Mouse (Mus musculus): Measurements from ENCODE around the gene Slc30a5. TPM values are rescaled to one million over a fixed set of nuclear protein-coding genes. Genes with fewer than 3 reads are reported as not detected.

Gene Slc30a5
- polyA plus RNA-seq, 1 experiment from 2014 or later: 43.1 TPM

DNA sequence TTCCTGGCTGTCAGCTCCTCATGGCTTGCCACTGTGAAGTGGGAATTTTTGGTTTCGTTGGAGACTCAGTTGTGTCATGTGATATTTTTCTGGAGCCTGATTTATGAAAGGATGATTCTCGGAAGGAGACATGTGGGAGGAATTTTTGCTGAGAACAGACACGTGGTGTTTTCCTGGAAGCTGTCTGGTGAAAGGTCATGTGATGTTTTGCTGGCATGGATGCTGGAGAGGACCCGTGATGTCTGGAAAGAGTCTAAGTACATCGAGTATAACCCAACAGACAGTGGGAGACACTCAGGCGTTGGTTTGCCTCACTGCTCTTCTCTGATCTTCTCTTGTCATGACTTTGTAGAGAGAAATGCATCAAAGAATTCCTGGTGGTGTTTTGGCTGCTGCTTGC, 8.5 kb upstream of the Slc30a5 start:
- no peak for ATAC-seq (ENCODE audit: insufficient number of reproducible peaks, low FRiP score)

DNA sequence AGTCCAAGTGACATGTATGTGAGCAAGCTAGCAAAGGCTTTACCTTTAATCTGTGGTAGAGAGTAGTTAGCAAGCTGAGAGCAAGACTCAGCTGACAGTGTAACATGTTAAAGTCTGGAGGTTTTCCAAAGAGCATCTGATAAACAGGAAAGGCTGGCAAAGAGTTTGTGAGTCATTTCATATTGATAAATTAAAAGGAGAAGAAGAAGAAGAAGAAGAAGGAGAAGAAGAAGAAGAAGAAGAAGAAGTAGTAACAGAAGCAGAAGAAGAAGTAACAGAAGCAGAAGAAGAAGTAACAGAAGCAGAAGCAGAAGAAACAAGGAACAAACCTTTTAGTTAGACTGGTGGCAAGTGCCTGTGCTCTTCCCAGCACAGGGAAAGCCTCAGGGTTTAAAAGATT, 1.6 kb upstream of the Slc30a5 start:
- Histone ChIP-seq H3K27me3 (replicated peaks) (no peaks in the 10 kb centered on the region), H3K9me3 (replicated peaks) (no peaks in the 10 kb centered on the region), H3K4me1 (replicated peaks) (peaks cover 14% of the 10 kb centered on the region), H3K4me2 (no peak overlapping the region), H3K36me3 (no peaks in the 10 kb centered on the region), H3K9ac (no peak overlapping the region), H3K27ac (ENCODE audit: poor library complexity, severe bottlenecking) (no peak overlapping the region), H3K4me3 (no peak overlapping the region)
- ATAC-seq (ENCODE audit: insufficient number of reproducible peaks, low FRiP score): no peak

More for the DNA sequence above, 8.5 kb upstream of the Slc30a5 start:
- no peak overlapping the region for H3K4me2 ChIP-seq
- H3K9ac ChIP-seq: no peak overlapping the region
- H3K4me1 ChIP-seq (replicated peaks): no peaks in the 10 kb centered on the region
- no peaks in the 10 kb centered on the region for H3K36me3 ChIP-seq
- H3K4me3 ChIP-seq: no peak overlapping the region
- peaks cover 9% of the 10 kb centered on the region for H3K9me3 ChIP-seq (replicated peaks)
- WGBS: 70% methylated on average over 6 of the region's 6 CpGs
- H3K27me3 ChIP-seq (replicated peaks): no peaks in the 10 kb centered on the region
- no peak overlapping the region for H3K27ac ChIP-seq (ENCODE audit: poor library complexity, severe bottlenecking)

DNA sequence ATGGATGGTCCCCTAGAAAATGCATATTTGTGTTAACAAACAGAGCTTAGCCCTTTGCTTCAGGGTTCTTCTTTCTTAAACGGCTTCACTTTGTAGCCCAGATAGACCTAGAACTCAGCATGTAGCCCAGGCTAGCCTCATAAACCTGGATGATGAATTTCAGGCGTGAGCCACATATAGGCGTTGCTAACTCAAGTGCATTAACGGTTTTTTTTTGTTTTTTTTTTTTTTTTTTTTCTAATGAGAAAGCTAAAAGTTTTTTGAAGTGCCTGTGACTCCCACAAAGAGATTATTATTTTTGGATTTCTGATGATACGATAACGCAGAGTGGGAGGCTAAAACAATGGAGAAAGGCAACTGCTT, 394 bp upstream of the Slc30a5 start:
- Histone ChIP-seq H3K27me3 (replicated peaks) (no peaks in the 10 kb centered on the region), H3K36me3 (no peaks in the 10 kb centered on the region), H3K27ac (ENCODE audit: poor library complexity, severe bottlenecking) (no peak overlapping the region), H3K4me3 (peak overlapping the region; percentile 84), H3K4me1 (replicated peaks) (peaks cover 14% of the 10 kb centered on the region), H3K4me2 (peak overlapping the region; percentile 35), H3K9ac (no peak overlapping the region), H3K9me3 (replicated peaks) (no peaks in the 10 kb centered on the region)
- 58% methylated on average over 6 of the region's 6 CpGs for WGBS
- no peak for ATAC-seq (ENCODE audit: insufficient number of reproducible peaks, low FRiP score)

DNA sequence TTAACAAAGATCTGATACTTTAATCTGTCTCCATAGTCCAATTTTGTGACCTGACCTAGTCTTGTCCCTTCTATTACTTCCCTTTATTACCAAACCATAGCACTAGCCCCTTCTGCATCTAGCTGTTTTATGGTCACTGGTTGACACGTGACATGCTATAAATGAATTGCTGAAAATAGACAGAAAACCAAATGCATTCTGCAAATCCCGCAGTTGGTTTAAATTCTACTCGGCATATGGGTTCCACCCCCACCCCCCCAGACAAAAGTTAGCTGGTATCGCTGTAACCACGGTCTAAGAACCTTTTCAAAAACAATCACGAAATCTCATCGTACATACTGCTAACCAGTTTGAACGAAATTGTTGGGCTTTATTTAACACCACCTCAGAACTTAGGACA, 1.0 kb downstream of the Slc30a5 start:
- Histone ChIP-seq H3K4me3 (peak overlapping the region; percentile 84), H3K9me3 (replicated peaks) (no peaks in the 10 kb centered on the region), H3K4me2 (peak overlapping the region; percentile 74), H3K27me3 (replicated peaks) (no peaks in the 10 kb centered on the region), H3K36me3 (peaks cover 10% of the 10 kb centered on the region), H3K9ac (peak overlapping the region; percentile 94), H3K27ac (ENCODE audit: poor library complexity, severe bottlenecking) (peak overlapping the region; percentile 89; the same call in 1 of the 2 replicates), H3K4me1 (replicated peaks) (peaks cover 14% of the 10 kb centered on the region)
- ATAC-seq (ENCODE audit: insufficient number of reproducible peaks, low FRiP score): no peak
- WGBS: 5% methylated on average over 8 of the region's 8 CpGs

DNA sequence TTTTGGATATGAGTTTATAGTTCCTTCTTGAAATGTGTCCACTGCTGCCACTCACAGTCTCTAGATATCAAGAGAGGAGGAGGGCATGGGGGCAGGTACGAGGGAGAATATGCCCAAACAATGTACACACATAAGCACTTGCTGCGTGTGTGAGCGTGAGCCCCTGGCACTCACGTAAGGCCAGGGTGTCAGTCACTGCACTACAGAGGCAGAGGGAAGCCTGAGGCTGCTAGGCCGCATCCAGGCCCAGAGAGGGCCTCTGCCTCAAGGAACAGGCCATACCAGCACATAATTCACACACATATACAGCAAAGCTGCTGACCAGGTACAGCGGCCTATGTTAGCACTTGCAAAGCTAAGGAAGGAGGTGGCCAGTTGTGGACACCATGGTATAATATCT, 2.1 kb downstream of the Slc30a5 start:
- Histone ChIP-seq H3K4me2 (0 out of 2 replicates have a peak overlapping the region, but pooled peaks have one; percentile 20), H3K9me3 (replicated peaks) (no peaks in the 10 kb centered on the region), H3K36me3 (peaks cover 17% of the 10 kb centered on the region), H3K27me3 (replicated peaks) (no peaks in the 10 kb centered on the region), H3K4me1 (replicated peaks) (peaks cover 14% of the 10 kb centered on the region), H3K27ac (ENCODE audit: poor library complexity, severe bottlenecking) (no peak overlapping the region), H3K4me3 (peak overlapping the region; percentile 6; the same call in 1 of the 2 replicates), H3K9ac (peak overlapping the region; percentile 37; the same call in 1 of the 2 replicates)
- WGBS: 89% methylated on average over 6 of the region's 6 CpGs
- no peak for ATAC-seq (ENCODE audit: insufficient number of reproducible peaks, low FRiP score)

DNA sequence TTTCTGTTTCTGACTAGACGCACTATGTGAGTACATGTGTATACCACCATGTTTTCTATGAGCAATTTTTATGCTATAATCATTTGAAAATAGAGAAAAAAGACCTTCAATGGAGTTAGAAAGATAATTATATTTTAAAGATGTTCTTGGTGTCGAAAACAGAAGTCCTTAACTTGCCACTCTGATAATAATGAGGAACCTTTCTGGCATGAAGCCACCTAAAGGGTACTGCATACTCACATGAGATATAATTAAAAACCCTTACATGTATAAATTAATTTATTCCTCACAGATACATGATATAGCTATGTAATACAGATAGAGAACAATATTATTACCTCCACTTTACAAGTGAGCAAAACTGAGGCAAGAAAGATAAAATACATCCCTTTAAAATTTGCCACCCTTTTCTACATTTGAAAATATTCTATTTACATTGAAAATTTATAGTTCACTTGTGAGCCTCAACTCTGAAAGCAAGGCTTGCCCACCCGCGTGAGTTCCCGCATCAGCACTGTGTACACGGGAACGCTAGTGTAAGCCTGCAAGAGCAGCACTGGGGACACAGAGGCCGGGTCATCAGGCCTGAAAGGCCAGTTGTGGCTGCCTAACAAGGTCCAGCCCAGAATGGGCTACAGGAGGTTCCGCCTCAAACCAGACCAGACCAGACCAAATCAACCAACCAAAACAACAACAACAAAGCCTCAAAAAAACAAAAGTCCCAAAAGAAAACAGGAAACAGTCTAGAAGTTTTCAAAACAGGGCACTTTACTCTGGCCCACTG, 7.4 kb downstream of the Slc30a5 start:
- no peak for ATAC-seq (ENCODE audit: insufficient number of reproducible peaks, low FRiP score)
- no peak overlapping the region for H3K27ac ChIP-seq (ENCODE audit: poor library complexity, severe bottlenecking)
- 92% methylated on average over 9 of the region's 9 CpGs for WGBS
- H3K4me3 ChIP-seq: no peak overlapping the region
- H3K9ac ChIP-seq: no peak overlapping the region
- H3K4me2 ChIP-seq: no peak overlapping the region
- 0 out of 2 replicates have a peak, but pooled peaks cover 3% of the 10 kb centered on the region for H3K4me1 ChIP-seq (replicated peaks)
- peaks cover 60% of the 10 kb centered on the region for H3K36me3 ChIP-seq
- H3K9me3 ChIP-seq (replicated peaks): no peaks in the 10 kb centered on the region
- no peaks in the 10 kb centered on the region for H3K27me3 ChIP-seq (replicated peaks)

DNA sequence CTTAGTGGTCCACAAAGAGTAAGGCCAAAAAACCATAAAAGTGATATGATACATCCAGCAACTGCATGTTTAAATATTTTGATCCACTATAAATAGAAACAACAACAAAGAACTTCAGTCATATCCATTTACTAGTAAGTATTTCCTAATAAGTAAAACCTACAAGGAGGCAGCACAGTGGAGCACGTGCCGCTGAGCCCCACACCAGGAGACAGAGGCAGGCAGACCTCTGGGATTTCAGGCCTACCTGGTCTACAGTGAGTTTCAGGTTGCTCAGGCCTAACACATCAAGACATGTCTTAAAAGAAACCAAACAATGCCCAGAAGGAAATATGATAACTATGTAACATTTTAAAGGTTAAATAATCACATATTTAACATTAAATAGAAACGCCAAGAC, 8.3 kb downstream of the Slc30a5 start:
- 89% methylated on average over 3 of the region's 3 CpGs for WGBS
- H3K36me3 ChIP-seq: peaks cover 66% of the 10 kb centered on the region
- H3K27ac ChIP-seq (ENCODE audit: poor library complexity, severe bottlenecking): no peak overlapping the region
- ATAC-seq (ENCODE audit: insufficient number of reproducible peaks, low FRiP score): no peak
- H3K4me3 ChIP-seq: no peak overlapping the region
- H3K27me3 ChIP-seq (replicated peaks): no peaks in the 10 kb centered on the region
- H3K4me2 ChIP-seq: no peak overlapping the region
- H3K4me1 ChIP-seq (replicated peaks): no peaks in the 10 kb centered on the region
- H3K9ac ChIP-seq: no peak overlapping the region
- H3K9me3 ChIP-seq (replicated peaks): no peaks in the 10 kb centered on the region

DNA sequence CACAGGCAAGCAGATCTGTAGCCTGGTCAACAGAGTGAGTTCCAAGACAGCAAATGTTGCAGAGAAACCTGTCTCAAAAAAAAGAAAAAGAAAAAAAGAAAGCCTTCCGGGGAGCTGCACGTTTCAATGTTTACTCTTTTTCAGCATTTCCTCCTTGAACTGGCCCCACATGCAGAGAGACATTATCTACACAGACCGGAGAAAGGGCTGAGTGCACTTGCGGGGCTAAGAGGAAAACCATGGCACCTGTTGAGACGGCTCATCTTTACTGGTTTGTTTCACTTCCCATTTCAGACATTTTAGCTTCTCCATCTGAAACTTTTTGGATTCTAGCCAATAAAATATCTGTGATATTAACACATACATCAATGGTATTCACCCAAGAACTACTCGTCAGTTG, 8.9 kb downstream of the Slc30a5 start:
- no peak for ATAC-seq (ENCODE audit: insufficient number of reproducible peaks, low FRiP score)
- Histone ChIP-seq H3K4me1 (replicated peaks) (no peaks in the 10 kb centered on the region), H3K27ac (ENCODE audit: poor library complexity, severe bottlenecking) (no peak overlapping the region), H3K4me2 (no peak overlapping the region), H3K27me3 (replicated peaks) (no peaks in the 10 kb centered on the region), H3K36me3 (peaks cover 71% of the 10 kb centered on the region), H3K9ac (no peak overlapping the region), H3K9me3 (replicated peaks) (no peaks in the 10 kb centered on the region), H3K4me3 (no peak overlapping the region)
- 75% methylated on average over 6 of the region's 6 CpGs for WGBS

DNA sequence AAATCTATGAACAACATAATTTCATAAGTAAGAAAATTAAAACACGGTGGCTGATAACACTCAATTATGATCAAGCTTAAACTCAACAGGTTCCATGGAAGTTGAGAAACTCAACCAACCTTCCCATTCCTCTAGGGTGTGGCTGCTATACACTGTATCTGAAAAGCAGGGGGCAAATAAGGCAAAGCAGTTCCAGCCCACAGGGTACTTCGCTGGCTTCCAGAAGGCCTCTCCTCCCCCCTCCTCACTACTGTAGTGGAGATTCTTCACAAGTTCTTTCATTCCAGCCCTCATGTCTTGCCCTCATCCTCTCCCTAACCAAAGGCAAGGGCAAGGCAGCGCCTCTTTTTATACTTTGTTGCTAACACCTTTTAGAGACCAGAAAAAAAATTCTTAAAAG, 9.4 kb downstream of the Slc30a5 start:
- H3K4me3 ChIP-seq: no peak overlapping the region
- peaks cover 75% of the 10 kb centered on the region for H3K36me3 ChIP-seq
- ATAC-seq (ENCODE audit: insufficient number of reproducible peaks, low FRiP score): no peak
- no peaks in the 10 kb centered on the region for H3K4me1 ChIP-seq (replicated peaks)
- no peaks in the 10 kb centered on the region for H3K9me3 ChIP-seq (replicated peaks)
- no peak overlapping the region for H3K9ac ChIP-seq
- H3K27me3 ChIP-seq (replicated peaks): no peaks in the 10 kb centered on the region
- WGBS: 93% methylated on average over 3 of the region's 3 CpGs
- H3K27ac ChIP-seq (ENCODE audit: poor library complexity, severe bottlenecking): no peak overlapping the region
- no peak overlapping the region for H3K4me2 ChIP-seq

DNA sequence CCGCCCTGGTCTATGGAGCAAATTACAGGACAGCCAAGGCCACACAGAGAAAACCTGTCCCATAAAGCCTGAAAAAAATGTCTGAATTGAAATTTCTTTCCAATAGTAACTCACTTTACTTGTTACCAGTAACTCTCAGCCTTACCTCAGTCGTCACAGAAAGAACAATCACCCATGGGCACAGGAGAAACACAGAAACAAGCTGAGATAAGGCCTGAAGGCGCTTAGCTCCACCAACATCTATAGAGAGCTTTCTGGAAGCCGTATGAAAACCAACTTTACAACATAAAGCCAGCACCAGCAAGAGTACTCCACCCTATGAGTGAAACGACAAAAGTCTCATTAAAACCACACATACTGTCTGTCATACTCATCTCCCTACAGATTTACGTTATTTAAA, 18.8 kb downstream of the Slc30a5 start:
- Histone ChIP-seq H3K4me3 (no peak overlapping the region), H3K9ac (no peak overlapping the region), H3K36me3 (peaks cover 75% of the 10 kb centered on the region), H3K4me2 (no peak overlapping the region), H3K27ac (ENCODE audit: poor library complexity, severe bottlenecking) (no peak overlapping the region), H3K27me3 (replicated peaks) (no peaks in the 10 kb centered on the region), H3K9me3 (replicated peaks) (no peaks in the 10 kb centered on the region), H3K4me1 (replicated peaks) (no peaks in the 10 kb centered on the region)
- WGBS: 93% methylated on average over 6 of the region's 6 CpGs
- ATAC-seq (ENCODE audit: insufficient number of reproducible peaks, low FRiP score): no peak

DNA sequence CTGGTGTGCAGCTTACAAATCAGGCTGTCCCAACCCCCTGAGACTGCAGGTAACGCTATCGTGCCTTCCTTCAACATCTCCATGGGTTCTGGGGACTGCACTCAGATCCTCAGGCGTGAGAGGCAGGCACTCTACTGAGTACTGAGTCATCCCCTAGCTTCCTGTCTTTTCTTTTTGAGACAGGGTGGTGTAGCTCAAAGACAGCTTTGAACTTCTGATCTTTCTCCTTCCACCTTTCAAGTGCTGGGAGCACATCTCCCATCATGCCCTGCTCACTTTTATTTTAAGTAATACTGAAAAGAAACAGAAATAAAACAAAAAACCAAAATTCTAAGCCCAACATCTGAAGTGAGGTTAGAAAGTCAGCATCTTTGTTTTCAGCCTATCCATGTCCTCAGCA, 27.5 kb downstream of the Slc30a5 start:
- Histone ChIP-seq H3K36me3 (peaks cover 78% of the 10 kb centered on the region), H3K9ac (no peak overlapping the region), H3K4me3 (no peak overlapping the region), H3K27me3 (replicated peaks) (no peaks in the 10 kb centered on the region), H3K4me1 (replicated peaks) (no peaks in the 10 kb centered on the region), H3K4me2 (no peak overlapping the region), H3K27ac (ENCODE audit: poor library complexity, severe bottlenecking) (no peak overlapping the region), H3K9me3 (replicated peaks) (no peaks in the 10 kb centered on the region)
- 88% methylated on average over 3 of the region's 3 CpGs for WGBS
- ATAC-seq (ENCODE audit: insufficient number of reproducible peaks, low FRiP score): no peak

DNA sequence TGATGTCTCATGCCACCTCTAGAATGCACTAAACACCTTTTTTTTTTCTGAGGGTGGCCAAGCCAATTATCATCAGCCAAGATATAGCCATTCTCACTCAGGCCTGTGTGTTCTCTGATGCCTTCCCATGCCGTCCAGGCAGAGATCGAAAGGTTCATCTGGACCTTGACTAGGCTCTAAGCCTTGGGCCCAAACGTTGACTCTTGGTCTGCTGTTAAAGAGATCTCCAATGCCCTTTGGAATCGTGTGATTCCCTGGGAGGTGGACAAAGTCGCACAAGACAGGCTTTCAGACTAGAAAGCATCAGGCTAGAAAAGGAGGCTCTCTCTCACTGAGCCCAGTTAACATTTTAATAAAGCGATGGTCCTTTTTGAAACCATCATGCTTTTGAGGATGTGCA, 36.1 kb downstream of the Slc30a5 start:
- Histone ChIP-seq H3K36me3 (peaks cover 19% of the 10 kb centered on the region), H3K4me3 (no peak overlapping the region), H3K27me3 (replicated peaks) (no peaks in the 10 kb centered on the region), H3K4me1 (replicated peaks) (no peaks in the 10 kb centered on the region), H3K9me3 (replicated peaks) (no peaks in the 10 kb centered on the region), H3K9ac (no peak overlapping the region), H3K27ac (ENCODE audit: poor library complexity, severe bottlenecking) (no peak overlapping the region), H3K4me2 (no peak overlapping the region)
- ATAC-seq (ENCODE audit: insufficient number of reproducible peaks, low FRiP score): no peak
- WGBS: 87% methylated on average over 6 of the region's 6 CpGs
